Mouse (Mus musculus) left cerebral cortex, postnatal 36 days (tissue): ENCODE results near the gene Zc3h7b. TPM values are rescaled to one million over a fixed set of nuclear protein-coding genes. Genes with fewer than 3 reads are reported as not detected.

Source experiments
- DNase-seq, 2 experiments: peaks; one replicate each; pipeline ENCODE4 v3.0.0; 2021 to 2022; ENCODE audit warnings: low spot score in 2 of 2, mixed read lengths in 1 of 2
- intact Hi-C: fragments of 180-260 bp; cut with DNase I; formaldehyde crosslinking; loops from one replicate; pipeline ENCODE4 v1.15.1; 2025
- total RNA-seq, 2 experiments: library from RNA; stranded (reverse); gene quantifications; 2 replicates each; pipeline ENCODE4 v1.2.3; 2021

The Zc3h7b gene
- total RNA-seq, 2 experiments from 2014 or later, result 177 to 182 TPM

GRCm38 (mm10) chr15:81835007-81835880 is 90.4 kb downstream of the Zc3h7b start:
- intact Hi-C loops, result no loop called here
- no peak for DNase-seq

- intact Hi-C loops, result no loop called here
- DNase-seq, result peak; percentile 91 to 92
Measured at GRCm38 (mm10) chr15:81836124-81836821, 91.4 kb downstream of the Zc3h7b start.

- DNase-seq, result no peak
- intact Hi-C loops, result no loop called here
Measured at GRCm38 (mm10) chr15:81836966-81837920, 92.4 kb downstream of the Zc3h7b start.

GRCm38 (mm10) chr15:81838554-81839235 is 93.8 kb downstream of the Zc3h7b start:
- intact Hi-C loops, result no loop called here
- DNase-seq, result no peak

GRCm38 (mm10) chr15:81839634-81840033 is 94.8 kb downstream of the Zc3h7b start:
- intact Hi-C loops, result no loop called here
- peak; percentile 69 to 78 for DNase-seq

GRCm38 (mm10) chr15:81840306-81840705 is 95.4 kb downstream of the Zc3h7b start:
- DNase-seq, result no peak
- intact Hi-C loops, result no loop called here

- DNase-seq, result no peak
- intact Hi-C loops, result no loop called here
Measured at GRCm38 (mm10) chr15:81842275-81842674, 97.4 kb downstream of the Zc3h7b start.

GRCm38 (mm10) chr15:81845033-81845625 is 100.3 kb downstream of the Zc3h7b start:
- DNase-seq, result no peak
- intact Hi-C loops, result no loop called here

- no peak for DNase-seq
- intact Hi-C loops, result no loop called here
Measured at GRCm38 (mm10) chr15:81845724-81846123, 100.9 kb downstream of the Zc3h7b start.

Other genes with a start within 250 kb of the Zc3h7b start
- 10 to 100 TPM; 68.3 to 82.0 TPM for gene Ep300, start 159.7 kb upstream of the Zc3h7b start, total RNA-seq
- 10 to 100 TPM; 35.4 to 36.4 TPM for gene L3mbtl2, start 81.2 kb upstream of the Zc3h7b start, total RNA-seq
- gene Chadl, start 47.8 kb upstream of the Zc3h7b start, total RNA-seq, result 10 to 100 TPM; 17.3 to 20.8 TPM
- gene Rangap1, start 473 bp downstream of the Zc3h7b start, total RNA-seq, result 100 to 1,000 TPM; 206 to 228 TPM
- gene Tef, start 57.4 kb downstream of the Zc3h7b start, total RNA-seq, result 100 to 1,000 TPM; 244 to 267 TPM
- gene Tob2, start 113.7 kb downstream of the Zc3h7b start, total RNA-seq, result 10 to 100 TPM; 26.4 to 37.6 TPM
- gene Phf5a, start 126.9 kb downstream of the Zc3h7b start, total RNA-seq, result 10 to 100 TPM; 31.0 to 36.3 TPM
- 100 to 1,000 TPM; 425 to 455 TPM for gene Aco2, start 127.3 kb downstream of the Zc3h7b start, total RNA-seq
- gene Polr3h, start 181.2 kb downstream of the Zc3h7b start, total RNA-seq, result 10 to 100 TPM; 46.7 to 58.5 TPM
- 10 to 100 TPM; 83.6 to 86.1 TPM for gene Csdc2, start 191.7 kb downstream of the Zc3h7b start, total RNA-seq
- 100 to 1,000 TPM; 197 to 221 TPM for gene Pmm1, start 215.9 kb downstream of the Zc3h7b start, total RNA-seq
- gene 1700029P11Rik, start 235.5 kb downstream of the Zc3h7b start, total RNA-seq, result not detected
- 10 to 100 TPM; 19.1 to 33.7 TPM for gene Xrcc6, start 242.8 kb downstream of the Zc3h7b start, total RNA-seq